Mouse (Mus musculus): ENCODE data around the gene Crispld2.

Gene Crispld2

GRCm38 (mm10) chr8:120036578-120036977 is 44.3 kb downstream of the Crispld2 start:
- no peak for DNase-seq (ENCODE audit: low spot score)

- DNase-seq (ENCODE audit: low spot score) = no peak
Observed at GRCm38 (mm10) chr8:120037199-120037598, 45.0 kb downstream of the Crispld2 start.

DNA sequence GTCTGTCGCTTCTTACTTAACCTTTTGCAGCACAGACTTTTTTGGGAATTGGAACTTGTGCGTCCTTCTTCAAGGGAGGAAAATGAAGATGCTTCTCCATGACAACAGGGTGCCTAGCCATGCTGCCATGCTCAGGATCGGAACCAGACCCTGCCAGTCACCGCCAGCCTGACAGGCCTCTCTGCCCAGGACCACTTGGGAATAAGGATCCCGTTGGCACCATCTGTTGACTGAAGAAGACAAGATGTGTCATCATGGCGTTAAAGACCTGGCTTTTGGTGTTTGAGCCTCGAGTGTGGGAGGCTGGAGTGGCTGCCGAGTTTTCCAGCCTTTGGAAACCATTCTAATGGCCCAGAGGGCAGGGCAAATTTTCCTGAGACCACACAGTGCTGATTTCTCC is 45.4 kb downstream of the Crispld2 start:
- no peak for DNase-seq (ENCODE audit: low spot score)

DNA sequence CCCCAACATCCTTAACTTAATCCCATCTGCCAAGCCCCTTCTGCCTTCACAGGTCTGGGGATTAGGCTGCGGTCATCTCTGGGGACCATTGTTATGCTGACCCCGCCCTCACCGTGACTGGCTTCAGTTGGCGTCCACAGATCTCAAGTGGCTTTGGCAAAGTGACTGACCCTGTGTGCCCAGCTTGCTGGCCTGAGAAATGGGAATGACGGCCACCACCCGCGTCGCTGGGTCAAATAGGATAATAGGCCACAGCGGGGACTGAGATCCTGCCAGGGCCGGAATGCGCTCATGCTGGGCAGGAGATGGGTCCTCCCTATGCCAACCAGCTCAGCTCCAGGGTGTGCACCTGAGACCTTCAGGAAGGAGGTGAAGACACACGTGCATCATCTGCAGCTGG is 46.5 kb downstream of the Crispld2 start:
- DNase-seq (ENCODE audit: low spot score) = no peak

GRCm38 (mm10) chr8:120039313-120039919 is 47.2 kb downstream of the Crispld2 start:
- no peak for DNase-seq (ENCODE audit: low spot score)

DNA sequence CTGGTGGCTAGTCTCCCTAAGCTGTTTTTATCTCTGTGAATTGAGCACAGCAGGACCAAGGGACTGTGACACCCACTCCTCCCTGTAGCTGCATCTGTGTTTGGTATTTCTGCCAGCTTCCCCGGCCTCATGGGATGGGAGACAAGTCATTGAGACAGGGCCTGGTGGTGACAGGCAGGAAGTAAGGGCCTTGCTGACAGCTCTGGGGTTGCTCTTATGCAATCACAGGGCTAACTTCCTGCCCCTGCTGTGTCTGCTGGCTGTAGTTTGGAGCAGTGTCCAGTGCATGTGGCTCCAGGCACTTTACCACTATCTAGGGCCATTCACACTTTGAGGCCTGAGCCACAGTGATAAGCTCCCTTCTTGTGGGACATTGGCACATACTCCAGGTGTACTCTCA is 48.6 kb downstream of the Crispld2 start:
- peak; percentile 42 for DNase-seq (ENCODE audit: low spot score)

DNA sequence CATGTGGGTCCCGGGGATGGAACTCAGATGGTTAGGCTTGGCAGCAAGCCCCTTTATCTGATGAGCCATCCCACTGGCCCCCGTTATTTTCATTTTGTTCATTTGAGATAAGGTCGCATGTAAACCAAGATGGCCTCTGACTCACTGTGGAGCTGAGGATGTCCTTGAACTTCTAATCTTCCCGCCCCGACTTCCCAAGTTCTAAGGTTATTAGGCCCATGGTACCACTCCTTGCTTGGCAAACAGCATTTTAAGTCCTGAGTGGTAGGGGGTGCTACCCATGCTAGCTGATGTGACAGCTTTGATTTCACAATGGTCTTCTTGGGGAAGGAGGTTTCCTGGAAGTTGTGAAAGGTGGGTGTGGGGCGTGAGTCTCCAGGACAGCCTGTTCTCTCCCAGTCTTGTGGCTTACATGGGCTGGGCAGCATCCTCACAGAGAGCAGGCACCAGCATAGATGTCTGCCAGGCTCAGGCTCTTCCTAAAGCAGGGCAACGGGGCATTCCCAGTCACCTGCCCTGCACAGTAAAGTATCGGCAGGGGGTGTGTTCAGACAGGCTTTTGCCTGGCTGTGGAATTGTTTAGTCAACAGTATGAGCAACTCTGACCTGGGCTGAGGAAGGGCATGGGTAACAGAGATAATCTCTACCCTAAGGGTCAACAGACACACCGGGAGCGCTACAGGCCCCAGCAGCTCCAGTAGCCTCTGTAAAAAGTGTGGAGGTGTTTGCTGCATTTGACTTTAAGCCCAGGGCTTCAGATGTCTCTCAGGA is 50.5 kb downstream of the Crispld2 start:
- DNase-seq (ENCODE audit: low spot score) = no peak

- no peak for DNase-seq (ENCODE audit: low spot score)
Observed at GRCm38 (mm10) chr8:120044907-120045306, 52.7 kb downstream of the Crispld2 start.

DNA sequence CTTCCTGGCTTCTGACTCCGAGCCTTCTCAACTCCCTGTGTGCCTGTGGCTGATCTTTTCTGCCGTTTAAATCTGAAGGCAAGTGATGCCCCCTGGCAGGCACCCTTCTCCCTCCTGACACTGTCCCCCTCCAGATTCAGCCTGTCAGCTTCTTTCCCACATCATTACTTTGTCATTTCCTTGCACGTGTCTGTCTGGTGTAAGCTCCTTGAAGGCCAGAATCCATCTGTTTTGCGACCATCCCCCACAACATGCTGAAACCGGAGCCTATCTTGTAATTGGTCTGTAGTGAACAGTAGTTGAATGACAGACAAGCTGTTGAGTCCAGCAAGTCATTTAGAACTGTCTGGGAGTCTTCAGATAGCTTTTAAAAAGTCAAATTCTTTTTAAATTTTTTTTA is 53.2 kb downstream of the Crispld2 start:
- DNase-seq (ENCODE audit: low spot score) = no peak

DNA sequence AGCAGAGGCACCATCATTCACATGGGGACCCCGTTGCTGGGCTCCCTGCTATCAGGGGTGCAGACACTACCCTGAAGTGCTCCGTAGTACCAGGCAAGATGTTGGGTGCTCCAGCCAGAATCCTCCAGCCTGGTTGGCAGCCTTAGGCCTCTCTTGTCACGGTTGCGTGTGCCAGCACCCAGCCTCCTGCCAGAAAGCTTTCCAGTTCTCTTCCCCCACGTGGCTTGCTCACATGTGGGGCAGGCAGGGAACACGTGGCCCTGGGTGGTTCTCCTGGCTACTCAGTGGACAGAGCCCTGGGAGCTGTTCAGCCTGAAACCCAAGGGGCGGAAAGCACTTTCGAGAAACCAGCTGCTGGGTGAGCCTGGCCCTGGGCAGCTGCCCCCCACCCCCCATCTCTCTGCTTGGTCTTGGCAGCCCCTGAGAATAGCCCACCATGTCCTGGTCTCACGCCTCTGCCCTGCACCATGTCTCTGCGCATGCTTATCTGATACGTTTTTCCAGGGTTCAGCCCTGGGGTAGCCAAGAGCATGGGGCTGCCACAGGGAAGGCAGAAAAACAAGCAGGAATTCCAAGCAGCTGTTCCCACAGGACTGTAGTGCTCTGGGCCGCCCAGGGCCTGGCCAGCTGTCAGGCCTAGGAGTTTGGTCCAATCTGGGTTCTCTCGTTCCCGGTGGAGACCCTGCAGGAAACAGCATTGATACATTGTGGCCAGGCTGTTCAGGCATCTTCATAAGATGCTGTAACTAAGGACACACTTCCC is 54.2 kb downstream of the Crispld2 start:
- peak; percentile 87 for DNase-seq (ENCODE audit: low spot score)

DNA sequence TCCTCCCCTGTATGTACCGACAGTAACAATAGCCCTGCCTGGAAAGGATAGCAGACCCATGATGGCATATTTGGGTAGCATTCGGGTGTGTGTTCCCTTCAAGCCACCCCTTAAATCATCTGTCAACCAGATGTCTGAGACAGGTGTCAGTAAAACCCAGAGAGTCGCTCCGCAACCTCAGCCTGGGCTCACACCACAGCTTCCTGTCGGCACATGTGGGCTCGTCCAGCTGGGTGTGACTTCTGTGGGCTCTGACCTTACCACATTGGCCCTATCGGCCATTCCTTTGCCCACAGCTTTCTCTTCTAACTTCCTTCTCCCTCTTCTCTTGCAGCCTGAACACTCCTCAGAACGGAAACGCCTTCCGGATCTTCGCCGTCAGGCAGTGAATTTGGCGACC is 57.7 kb downstream of the Crispld2 start:
- DNase-seq (ENCODE audit: low spot score) = no peak

GRCm38 (mm10) chr8:120050376-120050775 is 58.1 kb downstream of the Crispld2 start:
- DNase-seq (ENCODE audit: low spot score) = no peak

- DNase-seq (ENCODE audit: low spot score) = no peak
Observed at GRCm38 (mm10) chr8:120051006-120051405, 58.8 kb downstream of the Crispld2 start.

DNA sequence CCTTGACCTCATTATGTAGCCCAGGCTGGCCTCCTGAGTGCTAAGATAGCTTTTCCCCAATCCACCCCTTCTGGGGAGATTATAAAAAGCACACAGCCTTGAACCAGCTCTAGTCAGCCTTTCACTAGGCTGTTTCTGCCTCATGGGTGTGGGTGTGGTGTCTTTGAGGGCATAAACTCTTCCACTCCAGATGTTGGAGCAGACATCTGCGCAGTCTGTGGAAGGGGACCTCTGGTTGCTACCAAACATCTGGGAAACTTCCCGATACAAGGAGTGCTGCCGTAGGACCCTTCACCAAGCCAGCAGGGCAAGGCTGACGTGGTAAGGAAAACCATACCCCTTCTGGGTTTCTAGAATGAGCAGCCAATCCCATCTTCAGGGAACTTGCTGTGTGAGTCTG is 59.7 kb downstream of the Crispld2 start:
- no peak for DNase-seq (ENCODE audit: low spot score)

DNA sequence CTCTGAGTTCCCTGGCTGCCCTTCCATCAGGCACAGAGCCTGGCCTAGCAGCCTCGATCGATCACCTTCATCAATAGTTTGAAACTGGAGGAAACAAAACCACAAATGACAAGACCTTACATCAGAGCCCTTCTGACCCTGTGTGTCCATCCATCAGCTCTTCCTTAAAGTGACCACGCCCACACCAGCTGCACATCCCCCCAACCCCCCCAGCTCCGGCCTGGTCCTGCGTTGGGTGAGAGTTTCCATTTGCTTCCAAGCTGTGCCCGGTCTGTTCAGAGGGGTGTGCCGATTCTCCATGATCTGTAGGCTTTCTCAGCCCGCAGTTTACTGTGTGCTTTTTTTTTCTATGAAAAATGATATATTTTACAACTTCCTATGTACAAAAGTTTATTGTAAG is 60.1 kb downstream of the Crispld2 start:
- no peak for DNase-seq (ENCODE audit: low spot score)

- DNase-seq (ENCODE audit: low spot score) = no peak
Observed at GRCm38 (mm10) chr8:120054833-120055232, 62.6 kb downstream of the Crispld2 start.

GRCm38 (mm10) chr8:120057078-120057477 is 64.8 kb downstream of the Crispld2 start:
- DNase-seq (ENCODE audit: low spot score) = no peak

DNA sequence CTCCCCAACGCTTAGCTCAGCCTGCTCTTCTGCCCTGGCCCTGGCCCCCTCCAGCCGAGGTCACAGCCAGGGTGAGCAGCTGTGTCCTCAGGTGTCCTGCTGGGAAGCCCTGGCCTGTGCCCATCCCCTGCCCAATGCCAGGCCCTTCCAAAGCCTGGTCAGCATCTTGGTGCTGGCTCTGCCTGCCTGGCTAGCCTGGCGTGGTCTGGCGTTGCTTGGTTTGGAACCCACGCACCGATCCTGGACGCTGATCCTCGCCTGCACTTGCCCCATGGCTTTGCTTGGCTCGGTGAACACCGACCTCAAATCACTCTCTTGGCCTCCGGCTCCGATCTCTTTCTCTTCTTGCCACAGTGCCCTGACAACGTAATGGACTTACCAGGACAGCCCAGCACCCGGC is 70.5 kb downstream of the Crispld2 start:
- no peak for DNase-seq (ENCODE audit: low spot score)

DNA sequence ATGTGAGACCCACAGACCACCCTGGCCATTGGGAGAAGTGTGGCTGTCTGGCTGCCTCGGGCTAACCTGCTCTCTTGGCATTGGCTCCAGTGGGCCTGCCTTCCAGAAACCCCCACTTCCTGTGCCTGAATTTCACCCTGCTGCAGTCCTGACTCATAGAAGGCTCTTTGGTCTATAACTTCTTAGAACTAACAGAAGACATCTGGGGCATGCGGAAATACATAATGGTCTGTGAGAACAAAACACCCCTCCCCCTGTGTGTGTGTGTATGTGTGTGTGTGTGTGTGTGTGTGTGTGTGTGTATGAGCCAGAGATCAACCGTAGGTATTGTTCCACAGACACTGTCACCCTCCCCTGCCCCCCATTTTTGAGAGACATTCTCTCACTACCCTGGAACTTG is 71.1 kb downstream of the Crispld2 start:
- no peak for DNase-seq (ENCODE audit: low spot score)

DNA sequence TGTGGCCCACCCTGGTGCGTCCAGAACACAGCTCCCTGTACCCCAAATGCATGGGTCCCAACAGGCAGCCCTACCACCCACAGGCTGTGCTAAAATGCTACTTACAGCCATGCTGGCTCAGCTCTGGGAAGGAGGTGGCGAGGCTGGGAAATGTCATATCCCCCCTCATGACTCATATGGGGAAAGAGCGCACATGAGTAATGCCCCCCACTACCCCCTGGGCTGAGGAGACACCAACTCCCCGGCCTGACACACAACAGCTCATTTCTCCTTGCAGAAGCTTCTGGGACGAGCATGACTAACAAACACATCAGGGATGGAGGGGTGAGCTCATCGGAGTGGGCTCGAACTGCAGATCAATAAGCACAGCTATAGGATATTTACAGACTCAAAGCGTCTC is 73.4 kb downstream of the Crispld2 start:
- DNase-seq (ENCODE audit: low spot score) = no peak

DNA sequence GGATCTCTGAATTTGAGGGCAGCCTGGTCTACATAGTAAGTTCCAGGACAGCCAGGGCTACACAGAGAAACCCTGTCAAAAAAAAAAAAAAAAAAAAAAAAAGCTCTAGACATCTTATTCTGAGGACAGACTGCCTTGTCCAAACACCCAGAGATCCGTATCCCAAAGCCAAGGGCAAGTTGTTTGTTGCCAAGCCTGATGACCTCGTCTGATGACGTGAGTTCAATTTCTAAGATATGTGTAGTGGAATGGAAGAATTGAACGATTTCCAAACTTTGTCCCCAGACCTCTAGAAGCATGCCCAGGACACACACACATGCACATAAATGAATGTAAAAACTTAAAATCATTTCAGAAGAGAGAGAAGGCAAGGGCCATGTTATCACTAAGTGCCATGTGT is 74.0 kb downstream of the Crispld2 start:
- no peak for DNase-seq (ENCODE audit: low spot score)

DNA sequence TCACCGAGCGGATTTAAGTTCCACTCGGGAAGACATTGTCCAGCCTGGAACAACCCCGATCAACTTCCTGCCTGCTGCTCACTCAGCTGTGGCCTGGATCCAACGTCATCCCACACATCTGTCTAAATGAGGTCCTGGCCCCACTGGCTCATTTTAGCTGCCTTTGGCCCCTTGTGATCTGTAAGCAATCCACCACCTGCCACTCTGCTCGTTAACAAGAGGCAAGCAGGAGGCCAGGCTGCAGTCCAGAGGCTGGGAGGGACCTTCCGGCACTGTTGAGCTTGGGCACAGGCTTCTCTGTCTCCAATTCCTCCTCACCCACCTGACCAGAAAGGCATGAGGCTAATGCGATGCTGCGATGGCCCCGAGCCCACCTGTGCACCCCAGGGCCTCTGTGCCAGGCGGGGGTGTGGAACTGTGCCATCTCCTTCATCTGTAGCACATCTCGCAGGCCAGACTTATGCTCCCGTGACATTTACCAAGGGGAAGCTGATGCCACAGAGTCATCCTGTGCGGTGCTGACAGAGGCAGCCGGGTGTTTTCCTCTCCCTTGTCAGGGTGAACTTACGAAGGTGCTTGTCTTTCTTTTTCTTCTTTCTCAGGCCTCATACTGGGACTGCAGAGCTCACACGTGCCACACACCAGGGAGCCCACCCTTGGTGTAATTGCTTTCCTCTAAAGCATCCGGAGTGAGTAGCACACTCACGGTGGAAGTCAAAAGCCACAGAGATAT is 75.9 kb downstream of the Crispld2 start:
- no peak for DNase-seq (ENCODE audit: low spot score)

Measured in layer of hippocampus, adult 11-12 months (tissue).